Mouse (Mus musculus) heart, postnatal 0 days (tissue): ENCODE results near the gene Ston2. TPM values are rescaled to one million over a fixed set of nuclear protein-coding genes. Genes with fewer than 3 reads are reported as not detected.

Experiments used
- ATAC-seq: fragments of 200-750 bp; cut with Nextera tagmentation; 2 replicates; pipeline ENCODE4 v1.8.0; 2017; ENCODE audit warnings: low read depth, moderate number of reproducible peaks, moderate library complexity; ENCODE audit not compliant: insufficient read depth
- DNase-seq: peaks from one replicate; pipeline ENCODE4 v3.0.0-alpha.2; 2016; ENCODE audit warnings: low spot score
- H3K27ac ChIP-seq: fragments of 300-500 bp; sonication (generic); 2 replicates; pipeline ENCODE4 v1.5.1; 2014; ENCODE audit warnings: low read depth, mild to moderate bottlenecking
- H3K27me3 ChIP-seq: fragments of 300-500 bp; sonication (generic); 2 replicates; pipeline ENCODE4 v1.6.1; 2014; ENCODE audit warnings: low read length, mixed read lengths; ENCODE audit not compliant: control insufficient read depth, insufficient read depth
- H3K36me3 ChIP-seq: fragments of 300-500 bp; sonication (generic); replicated peaks from 2 replicates; pipeline ENCODE4 v1.6.1; 2014; ENCODE audit warnings: low read length, mixed read lengths; ENCODE audit not compliant: control insufficient read depth, insufficient read depth
- H3K4me1 ChIP-seq: fragments of 300-500 bp; sonication (generic); 2 replicates; pipeline ENCODE4 v1.6.1; 2014; ENCODE audit warnings: antibody characterized with exemption; ENCODE audit not compliant: control insufficient read depth, insufficient read depth
- H3K4me2 ChIP-seq: fragments of 300-500 bp; sonication (generic); 2 replicates; pipeline ENCODE4 v1.6.1; 2014; ENCODE audit warnings: low read depth, mild to moderate bottlenecking, low read length, moderate library complexity
- H3K4me3 ChIP-seq: fragments of 300-500 bp; sonication (generic); 2 replicates; pipeline ENCODE4 v1.5.1; 2014; ENCODE audit warnings: low read depth, low read length
- H3K9ac ChIP-seq: fragments of 300-500 bp; sonication (generic); replicated peaks from 2 replicates; pipeline ENCODE4 v1.6.1; 2014; ENCODE audit warnings: low read depth, low read length, mixed read lengths
- H3K9me3 ChIP-seq: fragments of 300-500 bp; sonication (generic); replicated peaks from 2 replicates; pipeline ENCODE4 v1.6.1; 2016; ENCODE audit warnings: low read length; ENCODE audit not compliant: control insufficient read depth
- CTCF ChIP-seq: IDR thresholded peaks from 2 replicates; pipeline ENCODE4 v1.5.1; 2016; ENCODE audit warnings: antibody characterized with exemption, control low read depth, low read depth
- EP300 ChIP-seq: IDR thresholded peaks from 2 replicates; pipeline ENCODE4 v1.6.1; 2016; ENCODE audit warnings: antibody characterized with exemption, low read depth
- WGBS: fragments of 180-500 bp; shearing (Covaris S2); extraction: QIAGEN DNeasy Blood & Tissue Kit; methylation state at CpG from one replicate; pipeline ENCODE4 v1.1.7; 2014; 5-methylcytosine and 5-hydroxymethylcytosine counted together
- polyA plus RNA-seq: library from polyadenylated mRNA; unstranded; fragments of >200 nt; fragmentation: Nextera tagmentation; extraction: Ambion mirVana; gene quantifications from 2 replicates; pipeline ENCODE4 v1.2.1, GENCODE M21; 2015
- total RNA-seq: library from RNA; depleted of rRNA; stranded (reverse); fragments of >200 nt; gene quantifications from 2 replicates; pipeline ENCODE4 v1.2.3, GENCODE M21; 2014; ENCODE audit warnings: low replicate concordance

Ston2 gene
- total and polyA plus RNA-seq, 2 experiments from 2014 or later: 0.57 to 0.95 TPM

DNA sequence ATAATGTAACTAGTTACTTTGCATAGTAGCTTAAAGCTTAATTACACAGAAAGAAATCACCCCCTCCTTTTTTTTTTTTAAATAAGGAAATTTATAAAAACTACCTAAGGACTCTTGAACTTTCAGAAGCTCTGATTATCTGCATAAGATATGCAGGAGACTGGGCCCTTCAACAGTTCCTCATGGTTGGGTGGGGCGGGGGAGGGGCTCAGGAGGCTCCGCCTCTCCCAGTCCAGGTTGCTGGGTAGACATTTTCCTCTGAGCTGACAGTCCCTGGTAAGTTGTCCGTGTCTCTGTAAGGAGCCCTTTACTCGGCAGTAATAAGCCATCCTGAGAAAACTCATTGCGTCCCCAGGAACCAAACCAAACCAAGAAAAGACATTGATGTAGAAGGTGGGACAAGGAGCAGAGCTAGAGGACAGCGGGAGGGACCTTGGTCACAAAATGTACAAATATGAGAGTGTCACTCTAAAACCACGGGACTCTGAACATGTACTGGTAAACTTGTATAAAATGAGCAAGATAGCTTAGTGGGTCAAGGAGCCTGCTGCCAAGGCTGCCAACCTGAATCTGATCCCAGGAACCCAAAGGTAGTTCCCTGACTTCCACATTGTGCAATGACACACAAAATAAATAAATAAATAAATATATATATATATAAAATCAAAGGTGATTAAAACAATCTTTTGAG, 88.6 kb downstream of the Ston2 start:
- H3K27ac ChIP-seq: no peak overlapping the region
- no peak overlapping the region for H3K9ac ChIP-seq
- WGBS: 85% methylated on average over 7 of the region's 7 CpGs
- no peak overlapping the region for H3K4me2 ChIP-seq
- no peaks in the 10 kb centered on the region for H3K4me1 ChIP-seq
- H3K4me3 ChIP-seq: no peak overlapping the region
- no peak for TF ChIP-seq CTCF
- no peak for TF ChIP-seq EP300
- no peaks in the 10 kb centered on the region for H3K27me3 ChIP-seq
- DNase-seq: no peak
- no peaks in the 10 kb centered on the region for H3K9me3 ChIP-seq
- H3K36me3 ChIP-seq: no peaks in the 10 kb centered on the region
- no peak for ATAC-seq

- ATAC-seq: no peak
- TF ChIP-seq EP300 (no peak), CTCF (no peak)
- Histone ChIP-seq H3K9me3 (no peaks in the 10 kb centered on the region), H3K27ac (no peak overlapping the region), H3K4me2 (no peak overlapping the region), H3K9ac (no peak overlapping the region), H3K27me3 (no peaks in the 10 kb centered on the region), H3K4me1 (no peaks in the 10 kb centered on the region), H3K4me3 (no peak overlapping the region), H3K36me3 (no peaks in the 10 kb centered on the region)
- no peak for DNase-seq
- 84% methylated on average over 4 of the region's 4 CpGs for WGBS
Measured at GRCm38 (mm10) chr12:91696231-91696630, 92.0 kb downstream of the Ston2 start.

GRCm38 (mm10) chr12:91695761-91696160, 92.4 kb downstream of the Ston2 start:
- no peak overlapping the region for H3K4me3 ChIP-seq
- H3K4me2 ChIP-seq: no peak overlapping the region
- 79% methylated on average over 4 of the region's 4 CpGs for WGBS
- no peaks in the 10 kb centered on the region for H3K36me3 ChIP-seq
- DNase-seq (no peak), ATAC-seq (no peak)
- H3K9ac ChIP-seq: no peak overlapping the region
- H3K4me1 ChIP-seq: no peaks in the 10 kb centered on the region
- TF ChIP-seq EP300: no peak
- TF ChIP-seq CTCF: no peak
- H3K27ac ChIP-seq: no peak overlapping the region
- H3K9me3 ChIP-seq: no peaks in the 10 kb centered on the region
- no peaks in the 10 kb centered on the region for H3K27me3 ChIP-seq

- ATAC-seq (no peak; the same call in 1 of the 2 replicates), DNase-seq (no peak)
- no peak overlapping the region for H3K4me2 ChIP-seq
- H3K27me3 ChIP-seq: no peaks in the 10 kb centered on the region
- no peak overlapping the region for H3K4me3 ChIP-seq
- no peak overlapping the region for H3K9ac ChIP-seq
- H3K27ac ChIP-seq: no peak overlapping the region
- H3K36me3 ChIP-seq: no peaks in the 10 kb centered on the region
- H3K4me1 ChIP-seq: no peaks in the 10 kb centered on the region
- WGBS: 72% methylated on average over 4 of the region's 4 CpGs
- no peak for TF ChIP-seq CTCF
- TF ChIP-seq EP300: no peak
- H3K9me3 ChIP-seq: no peaks in the 10 kb centered on the region
Measured at GRCm38 (mm10) chr12:91694748-91695147, 93.4 kb downstream of the Ston2 start.

- no peak overlapping the region for H3K9ac ChIP-seq
- 76% methylated on average over 7 of the region's 7 CpGs for WGBS
- H3K27me3 ChIP-seq: no peaks in the 10 kb centered on the region
- H3K4me2 ChIP-seq: no peak overlapping the region
- no peaks in the 10 kb centered on the region for H3K4me1 ChIP-seq
- ATAC-seq (no peak), DNase-seq (no peak)
- H3K36me3 ChIP-seq: no peaks in the 10 kb centered on the region
- TF ChIP-seq EP300 (no peak), CTCF (no peak)
- H3K4me3 ChIP-seq: no peak overlapping the region
- H3K27ac ChIP-seq: no peak overlapping the region
- H3K9me3 ChIP-seq: no peaks in the 10 kb centered on the region
Measured at GRCm38 (mm10) chr12:91693566-91693965, 94.6 kb downstream of the Ston2 start.

DNA sequence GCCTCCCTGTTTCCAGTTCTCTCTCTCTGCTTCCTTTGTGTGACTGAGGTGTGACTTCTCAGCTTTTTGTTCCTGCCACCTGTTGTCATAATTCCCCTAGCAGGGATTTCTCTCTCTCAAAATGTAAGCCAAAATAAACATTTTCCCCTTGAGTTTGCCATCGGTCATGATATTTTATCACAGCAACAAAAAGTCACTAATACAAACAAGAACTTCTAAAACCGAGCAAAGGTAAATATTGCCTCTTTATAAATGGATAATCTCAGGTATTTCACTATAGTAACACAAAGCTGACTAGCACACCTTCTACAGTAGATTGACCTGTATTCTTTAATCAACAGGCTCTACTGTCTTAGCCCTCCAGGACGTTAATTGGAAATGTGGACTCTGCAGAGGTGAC, 95.2 kb downstream of the Ston2 start:
- DNase-seq: no peak
- Histone ChIP-seq H3K9ac (no peak overlapping the region), H3K4me1 (no peaks in the 10 kb centered on the region)

More for the DNA sequence above, 95.2 kb downstream of the Ston2 start:
- Histone ChIP-seq H3K36me3 (no peaks in the 10 kb centered on the region), H3K9me3 (no peaks in the 10 kb centered on the region), H3K27me3 (no peaks in the 10 kb centered on the region), H3K4me2 (no peak overlapping the region), H3K4me3 (no peak overlapping the region), H3K27ac (no peak overlapping the region)
- WGBS: 71% methylated on average over 3 of the region's 3 CpGs
- TF ChIP-seq CTCF (no peak), EP300 (no peak)
- ATAC-seq: no peak
